Mouse (Mus musculus): ENCODE data around the gene Necab2. TPM values are rescaled to one million over a fixed set of nuclear protein-coding genes. Genes with fewer than 3 reads are reported as not detected.

Necab2 gene
- total RNA-seq, 2 experiments from 2014 or later: not detected

DNA sequence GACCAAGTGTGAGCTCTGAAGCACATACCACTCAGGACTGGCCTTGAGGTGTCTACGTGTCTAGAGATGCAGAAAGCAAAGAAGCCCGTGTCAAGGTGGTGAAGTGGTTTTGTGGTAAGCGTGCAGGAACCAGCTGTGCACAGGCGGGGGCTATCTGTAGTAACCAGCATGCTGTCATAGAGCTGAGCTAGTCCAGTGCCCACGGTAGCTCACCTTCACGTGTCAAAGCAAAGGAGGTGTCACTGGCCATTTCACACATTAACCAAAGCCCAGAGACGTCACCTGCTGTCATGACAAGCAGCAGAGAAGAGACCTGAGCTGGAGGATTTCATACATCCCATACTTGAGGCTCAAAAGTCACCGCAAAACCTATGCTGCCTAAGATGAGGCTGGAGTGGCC, 59.6 kb downstream of the Necab2 start:
- ATAC-seq (replicated peaks; ENCODE audit: low FRiP score, poor library complexity, severe bottlenecking): no peak

- no peak for ATAC-seq (replicated peaks; ENCODE audit: low FRiP score, poor library complexity, severe bottlenecking)
Observed at GRCm38 (mm10) chr8:119510471-119510870, 64.0 kb downstream of the Necab2 start.

- ATAC-seq (replicated peaks; ENCODE audit: low FRiP score, poor library complexity, severe bottlenecking): no peak
Observed at GRCm38 (mm10) chr8:119511722-119512121, 65.2 kb downstream of the Necab2 start.

GRCm38 (mm10) chr8:119513405-119513804, 66.9 kb downstream of the Necab2 start:
- no peak for ATAC-seq (replicated peaks; ENCODE audit: low FRiP score, poor library complexity, severe bottlenecking)

- ATAC-seq (replicated peaks; ENCODE audit: low FRiP score, poor library complexity, severe bottlenecking): no peak
Observed at GRCm38 (mm10) chr8:119514940-119515339, 68.4 kb downstream of the Necab2 start.

- ATAC-seq (replicated peaks; ENCODE audit: low FRiP score, poor library complexity, severe bottlenecking): no peak
Observed at GRCm38 (mm10) chr8:119515767-119516166, 69.2 kb downstream of the Necab2 start.

DNA sequence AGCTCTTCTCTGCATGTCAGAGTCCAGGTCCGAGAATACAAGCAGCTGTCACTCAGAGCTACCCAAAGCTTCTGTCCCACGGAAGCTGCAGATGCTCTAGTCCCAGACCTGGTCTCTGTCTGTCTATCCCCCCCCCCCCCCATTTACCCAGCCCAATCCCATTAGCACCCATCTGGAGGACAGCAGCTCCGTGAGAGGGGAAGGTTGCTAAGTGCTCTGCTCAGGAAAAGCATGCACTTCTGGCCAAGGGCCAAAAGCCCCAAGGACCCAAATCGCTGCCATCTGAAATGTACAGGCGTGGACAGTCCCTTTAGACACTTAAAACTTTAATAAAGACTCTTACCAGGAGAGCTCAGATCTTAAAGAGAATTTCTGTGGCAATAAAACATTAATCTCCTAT, 70.2 kb downstream of the Necab2 start:
- no peak for ATAC-seq (replicated peaks; ENCODE audit: low FRiP score, poor library complexity, severe bottlenecking)

GRCm38 (mm10) chr8:119520102-119520501, 73.6 kb downstream of the Necab2 start:
- no peak for ATAC-seq (replicated peaks; ENCODE audit: low FRiP score, poor library complexity, severe bottlenecking)

Other genes with a start within 250 kb of the Necab2 start
- gene Hsbp1, start 102.2 kb upstream of the Necab2 start, total RNA-seq (2015; ENCODE audit: low replicate concordance): 38.9 and 42.3 TPM in 2 replicates
- 15.3 and 22.3 TPM in 2 replicates for gene Hsbp1, start 102.2 kb upstream of the Necab2 start, total RNA-seq (2017; ENCODE audit: low replicate concordance)
- 3.6 and 3.8 TPM in 2 replicates for gene Mlycd, start 51.8 kb upstream of the Necab2 start, total RNA-seq (2015; ENCODE audit: low replicate concordance)
- 0.64 and 1.6 TPM in 2 replicates for gene Mlycd, start 51.8 kb upstream of the Necab2 start, total RNA-seq (2017; ENCODE audit: low replicate concordance)
- not detected in 2 replicates for gene Osgin1, start 12.6 kb upstream of the Necab2 start, total RNA-seq (2015; ENCODE audit: low replicate concordance)
- gene Osgin1, start 12.6 kb upstream of the Necab2 start, total RNA-seq (2017; ENCODE audit: low replicate concordance): not detected in 2 replicates
- not detected in 2 replicates for gene Slc38a8, start 55.0 kb downstream of the Necab2 start, total RNA-seq (2015; ENCODE audit: low replicate concordance)
- gene Slc38a8, start 55.0 kb downstream of the Necab2 start, total RNA-seq (2017; ENCODE audit: low replicate concordance): not detected in 2 replicates
- gene Mbtps1, start 112.0 kb downstream of the Necab2 start, total RNA-seq (2015; ENCODE audit: low replicate concordance): 30.3 and 88.4 TPM in 2 replicates
- 35.7 and 42.7 TPM in 2 replicates for gene Mbtps1, start 112.0 kb downstream of the Necab2 start, total RNA-seq (2017; ENCODE audit: low replicate concordance)
- 8.4 and 15.9 TPM in 2 replicates for gene Hsdl1, start 128.5 kb downstream of the Necab2 start, total RNA-seq (2015; ENCODE audit: low replicate concordance)
- 24.1 and 26.2 TPM in 2 replicates for gene Hsdl1, start 128.5 kb downstream of the Necab2 start, total RNA-seq (2017; ENCODE audit: low replicate concordance)
- gene Dnaaf1, start 128.5 kb downstream of the Necab2 start, total RNA-seq (2015; ENCODE audit: low replicate concordance): not detected in 2 replicates
- not detected in 2 replicates for gene Dnaaf1, start 128.5 kb downstream of the Necab2 start, total RNA-seq (2017; ENCODE audit: low replicate concordance)
- gene Taf1c, start 158.5 kb downstream of the Necab2 start, total RNA-seq (2015; ENCODE audit: low replicate concordance): 2.5 and 4.3 TPM in 2 replicates
- gene Taf1c, start 158.5 kb downstream of the Necab2 start, total RNA-seq (2017; ENCODE audit: low replicate concordance): 2.4 and 3.0 TPM in 2 replicates
- not detected in 2 replicates for gene Adad2, start 166.0 kb downstream of the Necab2 start, total RNA-seq (2015; ENCODE audit: low replicate concordance)
- not detected in 2 replicates for gene Adad2, start 166.0 kb downstream of the Necab2 start, total RNA-seq (2017; ENCODE audit: low replicate concordance)
- gene Kcng4, start 189.0 kb downstream of the Necab2 start, total RNA-seq (2015; ENCODE audit: low replicate concordance): not detected in 2 replicates
- not detected in 2 replicates for gene Kcng4, start 189.0 kb downstream of the Necab2 start, total RNA-seq (2017; ENCODE audit: low replicate concordance)
- not detected in 2 replicates for gene Wfdc1, start 219.6 kb downstream of the Necab2 start, total RNA-seq (2015; ENCODE audit: low replicate concordance)
- gene Wfdc1, start 219.6 kb downstream of the Necab2 start, total RNA-seq (2017; ENCODE audit: low replicate concordance): not detected in 2 replicates